Mouse (Mus musculus): Measurements from ENCODE around the gene Chst11. TPM values are rescaled to one million over a fixed set of nuclear protein-coding genes. Genes with fewer than 3 reads are reported as not detected.

The Chst11 gene
- total and polyA plus RNA-seq, 3 experiments, result 3.1 to 10.6 TPM; not detected in 1

GRCm38 (mm10) chr10:83152723-83153122, 167.4 kb downstream of the Chst11 start:
- no peaks in the 10 kb centered on the region for H3K27me3 ChIP-seq (ENCODE audit: control insufficient read depth in 1 of 2, insufficient read depth in 2 of 2, low read length in 2 of 2)
- H3K9ac ChIP-seq (ENCODE audit: control insufficient read depth, low read depth, low read length, poor library complexity, severe bottlenecking), result no peak overlapping the region
- H3K36me3 ChIP-seq (ENCODE audit: control insufficient read depth in 1 of 2, insufficient read depth in 2 of 2, low read length in 2 of 2), result peaks cover 0 to 19% of the 10 kb centered on the region in 2 experiments; a peak in 2 of 4 replicates
- DNase-seq (ENCODE audit: low read depth, low spot score), result no peak
- no peak overlapping the region for H3K4me3 ChIP-seq (ENCODE audit: control insufficient read depth in 1 of 2, insufficient read depth in 1 of 2, low read depth in 2 of 2, low read length in 2 of 2)
- no peaks in the 10 kb centered on the region for H3K79me2 ChIP-seq (ENCODE audit: control insufficient read depth, insufficient read depth, low read length, poor library complexity)
- H3K4me1 ChIP-seq (ENCODE audit: control insufficient read depth in 1 of 2, insufficient read depth in 2 of 2, low read length in 2 of 2), result peaks cover 24 to 26% of the 10 kb centered on the region in 2 experiments
- TF ChIP-seq RCOR1 (IDR thresholded peaks at IDR 0.05; ENCODE audit: low read depth, low read length), result no peak
- no peak for TF ChIP-seq ZKSCAN1 (IDR thresholded peaks at IDR 0.05; ENCODE audit: low read depth, low read length)
- TF ChIP-seq ELF1 (IDR thresholded peaks at IDR 0.05; ENCODE audit: low read depth, low read length), result no peak
- no peak for TF ChIP-seq MAZ (IDR thresholded peaks at IDR 0.05; ENCODE audit: low read depth, low read length)
- TF ChIP-seq HCFC1 (IDR thresholded peaks at IDR 0.05; ENCODE audit: low read depth, low read length), result no peak
- TF ChIP-seq ETS1 (IDR thresholded peaks at IDR 0.05; ENCODE audit: low read depth, low read length), result no peak
- TF ChIP-seq POLR2AphosphoS5 (IDR thresholded peaks at IDR 0.05; ENCODE audit: borderline replicate concordance, low read depth, low read length), result no peak
- TF ChIP-seq E2F4 (IDR thresholded peaks at IDR 0.05; ENCODE audit: borderline replicate concordance, low read depth, low read length), result no peak
- H3K27ac ChIP-seq (ENCODE audit: control insufficient read depth, low read depth, low read length), result no peak overlapping the region
- no peaks in the 10 kb centered on the region for H3K9me3 ChIP-seq (replicated peaks; ENCODE audit: insufficient read depth, low read length)

- TF ChIP-seq MAZ (IDR thresholded peaks at IDR 0.05; ENCODE audit: low read depth, low read length) (no peak), ETS1 (IDR thresholded peaks at IDR 0.05; ENCODE audit: low read depth, low read length) (no peak), MXI1 (IDR thresholded peaks at IDR 0.05; ENCODE audit: low read depth, low read length) (no peak), POLR2AphosphoS5 (IDR thresholded peaks at IDR 0.05; ENCODE audit: borderline replicate concordance, low read depth, low read length) (no peak), SMC3 (IDR thresholded peaks at IDR 0.05; ENCODE audit: low read depth, low read length) (no peak)
- Histone ChIP-seq H3K27ac (ENCODE audit: control insufficient read depth, low read depth, low read length) (peak overlapping the region; percentile 37), H3K79me2 (ENCODE audit: control insufficient read depth, insufficient read depth, low read length, poor library complexity) (no peaks in the 10 kb centered on the region), H3K4me1 (ENCODE audit: control insufficient read depth in 1 of 2, insufficient read depth in 2 of 2, low read length in 2 of 2) (peaks cover 24 to 26% of the 10 kb centered on the region in 2 experiments), H3K36me3 (ENCODE audit: control insufficient read depth in 1 of 2, insufficient read depth in 2 of 2, low read length in 2 of 2) (peaks cover 0 to 19% of the 10 kb centered on the region in 2 experiments; a peak in 2 of 4 replicates), H3K9ac (ENCODE audit: control insufficient read depth, low read depth, low read length, poor library complexity, severe bottlenecking) (no peak overlapping the region; the same call in 1 of the 2 replicates), H3K9me3 (replicated peaks; ENCODE audit: insufficient read depth, low read length) (no peaks in the 10 kb centered on the region), H3K27me3 (ENCODE audit: control insufficient read depth in 1 of 2, insufficient read depth in 2 of 2, low read length in 2 of 2) (no peaks in the 10 kb centered on the region), H3K4me3 (ENCODE audit: control insufficient read depth in 1 of 2, insufficient read depth in 1 of 2, low read depth in 2 of 2, low read length in 2 of 2) (no peak overlapping the region)
- DNase-seq (ENCODE audit: low read depth, low spot score), result peak; percentile 12
Measured at GRCm38 (mm10) chr10:83153374-83153773, 168.1 kb downstream of the Chst11 start.

- H3K79me2 ChIP-seq (ENCODE audit: control insufficient read depth, insufficient read depth, low read length, poor library complexity), result no peaks in the 10 kb centered on the region
- H3K36me3 ChIP-seq (ENCODE audit: control insufficient read depth in 1 of 2, insufficient read depth in 2 of 2, low read length in 2 of 2), result peaks cover 0 to 19% of the 10 kb centered on the region in 2 experiments; a peak in 2 of 4 replicates
- no peak for TF ChIP-seq USF2 (IDR thresholded peaks at IDR 0.05; ENCODE audit: borderline replicate concordance in 1 of 2, insufficient read depth in 1 of 2, low read depth in 1 of 2, low read length in 2 of 2)
- no peak for TF ChIP-seq CHD1 (IDR thresholded peaks at IDR 0.05; ENCODE audit: low read depth, low read length)
- peak; percentile 79 for TF ChIP-seq ETS1 (IDR thresholded peaks at IDR 0.05; ENCODE audit: low read depth, low read length)
- TF ChIP-seq BHLHE40 (IDR thresholded peaks at IDR 0.05; ENCODE audit: borderline replicate concordance, low read depth, low read length), result peak; percentile 79
- TF ChIP-seq RAD21 (IDR thresholded peaks at IDR 0.05; ENCODE audit: low read depth, low read length), result no peak
- 0 out of 2 replicates have a peak, but pooled peaks have one; percentile 20 for TF ChIP-seq SIN3A (IDR thresholded peaks at IDR 0.05; ENCODE audit: low read length)
- TF ChIP-seq SMC3 (IDR thresholded peaks at IDR 0.05; ENCODE audit: low read depth, low read length), result no peak
- H3K4me1 ChIP-seq (ENCODE audit: control insufficient read depth in 1 of 2, insufficient read depth in 2 of 2, low read length in 2 of 2), result peaks cover 24 to 26% of the 10 kb centered on the region in 2 experiments
- H3K9ac ChIP-seq (ENCODE audit: control insufficient read depth, low read depth, low read length, poor library complexity, severe bottlenecking), result no peak overlapping the region; the same call in 1 of the 2 replicates
- no peaks in the 10 kb centered on the region for H3K27me3 ChIP-seq (ENCODE audit: control insufficient read depth in 1 of 2, insufficient read depth in 2 of 2, low read length in 2 of 2)
- H3K27ac ChIP-seq (ENCODE audit: control insufficient read depth, low read depth, low read length), result peak overlapping the region; percentile 37
- no peaks in the 10 kb centered on the region for H3K9me3 ChIP-seq (replicated peaks; ENCODE audit: insufficient read depth, low read length)
- H3K4me3 ChIP-seq (ENCODE audit: control insufficient read depth in 1 of 2, insufficient read depth in 1 of 2, low read depth in 2 of 2, low read length in 2 of 2), result no peak overlapping the region
- peak; percentile 41 for DNase-seq (ENCODE audit: low read depth, low spot score)
Measured at GRCm38 (mm10) chr10:83153887-83154286, 168.6 kb downstream of the Chst11 start.
